Mouse (Mus musculus) heart, embryonic 10.5 days (tissue): ENCODE results near the gene Mrtfb. TPM values are rescaled to one million over a fixed set of nuclear protein-coding genes. Genes with fewer than 3 reads are reported as not detected.

Source experiments
- DNase-seq: peaks from one replicate; pipeline ENCODE4 v3.0.0-alpha.2; 2017; ENCODE audit warnings: low spot score
- H3K27ac ChIP-seq: fragments of 300-500 bp; sonication (generic); 2 replicates; pipeline ENCODE4 v1.5.1; 2016; ENCODE audit warnings: mild to moderate bottlenecking
- H3K27me3 ChIP-seq: fragments of 300-500 bp; sonication (generic); 2 replicates; pipeline ENCODE4 v1.6.1; 2016; ENCODE audit warnings: mild to moderate bottlenecking; ENCODE audit not compliant: poor library complexity, insufficient read depth, severe bottlenecking
- H3K36me3 ChIP-seq: fragments of 300-500 bp; sonication (generic); 2 replicates; pipeline ENCODE4 v1.6.1; 2016; ENCODE audit warnings: mild to moderate bottlenecking, moderate library complexity
- H3K4me1 ChIP-seq: fragments of 300-500 bp; sonication (generic); 2 replicates; pipeline ENCODE4 v1.6.1; 2016; ENCODE audit warnings: mild to moderate bottlenecking
- H3K4me3 ChIP-seq: fragments of 300-500 bp; sonication (generic); 2 replicates; pipeline ENCODE4 v1.5.1; 2016; ENCODE audit warnings: mild to moderate bottlenecking, moderate library complexity
- H3K9me3 ChIP-seq: fragments of 300-500 bp; sonication (generic); 2 replicates; pipeline ENCODE4 v1.6.1; 2016; ENCODE audit warnings: mild to moderate bottlenecking, moderate library complexity
- WGBS: fragments of 180-500 bp; shearing (Covaris S2); methylation state at CpG from one replicate; pipeline ENCODE4 v1.1.7; 2016; 5-methylcytosine and 5-hydroxymethylcytosine counted together
- polyA plus RNA-seq: library from polyadenylated mRNA; unstranded; fragments of >200 nt; fragmentation: Nextera tagmentation; extraction: Ambion mirVana; gene quantifications from 2 replicates; pipeline ENCODE4 v1.2.1, GENCODE M21; 2016

Mrtfb gene
- polyA plus RNA-seq, 1 experiment from 2014 or later, result 20.4 TPM

DNA sequence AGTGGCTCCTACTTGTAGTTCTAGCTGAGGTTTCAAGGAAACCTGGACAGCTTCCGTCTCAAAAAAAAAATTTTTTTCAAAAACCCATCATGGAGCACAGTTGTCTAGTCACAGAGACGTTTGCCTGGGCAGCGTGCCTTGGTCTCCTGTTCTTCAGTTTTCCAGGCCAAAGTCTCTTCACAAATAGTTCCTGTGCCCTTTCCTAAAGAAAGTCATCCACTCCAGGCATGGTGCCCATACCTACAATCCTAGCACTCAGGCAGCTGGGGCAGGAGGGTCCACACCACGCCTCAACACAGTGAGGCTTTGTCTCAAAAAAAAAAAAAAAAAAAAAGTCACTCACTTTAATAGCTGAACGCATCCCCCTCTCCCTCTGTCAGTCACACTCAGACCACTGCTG lies 106.9 kb downstream of the Mrtfb start:
- Histone ChIP-seq H3K9me3 (no peaks in the 10 kb centered on the region), H3K36me3 (no peaks in the 10 kb centered on the region), H3K27me3 (no peaks in the 10 kb centered on the region), H3K4me1 (peaks cover 72% of the 10 kb centered on the region), H3K4me3 (no peak overlapping the region), H3K27ac (0 out of 2 replicates have a peak overlapping the region, but pooled peaks have one; percentile 2)
- 68% methylated on average over 5 of the region's 5 CpGs for WGBS
- DNase-seq, result no peak

- WGBS, result 21% methylated on average over 3 of the region's 3 CpGs
- peak overlapping the region; percentile 65 for H3K27ac ChIP-seq
- no peak overlapping the region for H3K4me3 ChIP-seq
- no peak for DNase-seq
- H3K27me3 ChIP-seq, result no peaks in the 10 kb centered on the region
- H3K9me3 ChIP-seq, result no peaks in the 10 kb centered on the region
- peaks cover 62% of the 10 kb centered on the region for H3K4me1 ChIP-seq
- H3K36me3 ChIP-seq, result 0 out of 2 replicates have a peak, but pooled peaks cover under 1% of the 10 kb centered on the region
Measured at GRCm38 (mm10) chr16:13364145-13364544, 107.9 kb downstream of the Mrtfb start.

DNA sequence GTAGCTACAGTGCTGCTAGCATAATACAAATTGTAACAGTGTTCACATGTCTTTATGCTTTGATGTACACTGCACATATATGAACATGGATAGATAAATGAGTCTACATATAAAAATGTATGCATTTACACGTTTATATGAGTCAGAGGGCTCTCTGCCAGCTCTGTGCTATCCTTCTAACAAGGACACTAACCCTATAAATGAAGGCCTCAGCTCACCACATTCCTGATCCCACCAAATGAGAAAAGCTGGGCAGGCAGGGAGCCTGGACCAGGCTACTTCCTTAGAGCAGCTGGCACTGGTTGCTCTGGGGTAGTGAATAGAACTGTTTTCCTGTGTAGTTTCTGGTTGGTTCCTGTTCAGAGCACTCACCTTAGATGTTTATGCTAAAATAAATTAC lies 110.0 kb downstream of the Mrtfb start:
- Histone ChIP-seq H3K27ac (peak overlapping the region; percentile 24; the same call in 1 of the 2 replicates), H3K27me3 (no peaks in the 10 kb centered on the region), H3K9me3 (no peaks in the 10 kb centered on the region), H3K4me3 (no peak overlapping the region), H3K4me1 (peaks cover 55% of the 10 kb centered on the region), H3K36me3 (0 out of 2 replicates have a peak, but pooled peaks cover 3% of the 10 kb centered on the region)
- no peak for DNase-seq
- WGBS, result 56% methylated on average over 1 of the region's 1 CpGs

DNA sequence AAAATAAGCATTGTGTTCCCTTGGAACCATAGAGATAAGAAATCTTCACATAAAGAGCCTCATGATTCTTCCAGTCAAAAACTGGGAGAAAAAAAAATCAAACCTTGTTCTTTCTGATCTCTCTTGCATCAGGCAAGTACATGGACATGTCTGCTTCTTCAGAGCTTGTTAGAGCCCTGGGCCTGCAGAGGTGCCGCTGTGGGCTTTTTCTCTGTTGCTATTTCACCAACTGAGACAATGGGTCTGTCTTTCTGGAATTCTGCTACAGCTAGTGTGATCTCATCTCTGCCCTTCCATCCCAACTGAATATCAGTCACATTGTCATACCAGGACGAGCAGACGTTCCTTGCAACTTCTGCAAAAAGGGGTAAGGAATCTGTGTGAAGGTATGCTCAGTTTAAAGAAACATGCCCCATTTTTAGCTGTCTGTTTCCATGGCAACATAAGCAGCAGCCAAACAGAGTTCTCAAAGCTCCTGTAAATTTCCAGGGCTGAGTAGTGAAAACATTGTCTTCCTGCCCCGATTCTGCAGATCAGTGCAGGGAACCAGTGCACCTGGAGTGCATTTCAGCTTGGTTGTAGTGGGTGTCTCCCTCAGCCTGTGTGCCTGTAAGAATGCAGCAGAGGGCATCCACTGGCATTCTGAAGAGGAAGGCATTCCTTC lies 110.7 kb downstream of the Mrtfb start:
- Histone ChIP-seq H3K4me1 (peaks cover 56% of the 10 kb centered on the region), H3K9me3 (no peaks in the 10 kb centered on the region), H3K36me3 (0 out of 2 replicates have a peak, but pooled peaks cover 3% of the 10 kb centered on the region), H3K4me3 (no peak overlapping the region), H3K27ac (peak overlapping the region; percentile 24; the same call in 1 of the 2 replicates), H3K27me3 (no peaks in the 10 kb centered on the region)
- 27% methylated on average over 4 of the region's 4 CpGs for WGBS
- DNase-seq, result no peak

- no peaks in the 10 kb centered on the region for H3K9me3 ChIP-seq
- H3K27me3 ChIP-seq, result no peaks in the 10 kb centered on the region
- H3K36me3 ChIP-seq, result 0 out of 2 replicates have a peak, but pooled peaks cover 3% of the 10 kb centered on the region
- no peak for DNase-seq
- H3K4me3 ChIP-seq, result no peak overlapping the region
- peaks cover 53% of the 10 kb centered on the region for H3K4me1 ChIP-seq
- H3K27ac ChIP-seq, result 0 out of 2 replicates have a peak overlapping the region, but pooled peaks have one; percentile 24
- 68% methylated on average over 2 of the region's 2 CpGs for WGBS
Measured at GRCm38 (mm10) chr16:13367466-13367856, 111.2 kb downstream of the Mrtfb start.

GRCm38 (mm10) chr16:13368645-13369044 lies 112.4 kb downstream of the Mrtfb start:
- H3K36me3 ChIP-seq, result 0 out of 2 replicates have a peak, but pooled peaks cover 3% of the 10 kb centered on the region
- no peak overlapping the region for H3K4me3 ChIP-seq
- H3K4me1 ChIP-seq, result peaks cover 58% of the 10 kb centered on the region
- H3K9me3 ChIP-seq, result no peaks in the 10 kb centered on the region
- 80% methylated on average over 1 of the region's 1 CpGs for WGBS
- no peaks in the 10 kb centered on the region for H3K27me3 ChIP-seq
- no peak for DNase-seq
- H3K27ac ChIP-seq, result no peak overlapping the region

- DNase-seq, result peak; percentile 91
- H3K36me3 ChIP-seq, result 0 out of 2 replicates have a peak, but pooled peaks cover 3% of the 10 kb centered on the region
- H3K4me3 ChIP-seq, result peak overlapping the region; percentile 27
- WGBS, result 15% methylated on average over 11 of the region's 11 CpGs
- H3K27me3 ChIP-seq, result no peaks in the 10 kb centered on the region
- H3K4me1 ChIP-seq, result peaks cover 39% of the 10 kb centered on the region
- H3K9me3 ChIP-seq, result no peaks in the 10 kb centered on the region
- H3K27ac ChIP-seq, result peak overlapping the region; percentile 67
Measured at GRCm38 (mm10) chr16:13371740-13372287, 115.5 kb downstream of the Mrtfb start.

DNA sequence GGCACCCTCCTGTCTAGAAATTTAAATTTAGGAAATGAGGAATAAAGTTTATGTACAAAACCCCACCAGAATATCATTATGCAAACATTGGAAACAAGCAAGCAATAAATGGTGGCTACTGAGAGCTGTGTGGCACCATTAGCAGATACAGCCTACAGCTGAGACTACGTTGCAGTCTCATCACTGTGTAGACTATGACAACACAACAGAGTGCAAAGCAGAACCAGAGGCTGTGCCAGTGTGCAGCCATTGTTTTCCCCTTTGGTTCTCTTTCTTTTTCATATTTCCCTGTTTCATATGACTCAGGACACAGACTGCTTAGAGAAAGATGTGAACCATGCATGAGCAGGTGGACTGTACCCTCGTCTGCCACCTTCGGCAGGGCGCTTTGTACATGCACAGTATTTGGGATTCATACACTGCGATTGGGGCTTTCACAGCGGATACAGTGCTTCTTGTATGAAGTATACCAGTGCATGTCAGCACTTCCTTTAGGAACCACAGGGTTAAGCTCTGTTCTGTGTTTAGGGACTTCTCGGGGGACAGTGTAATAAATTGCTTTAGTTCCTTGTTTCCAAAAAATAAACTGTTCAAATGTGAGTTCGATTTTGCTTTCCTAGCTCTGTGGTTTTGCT lies 116.7 kb downstream of the Mrtfb start:
- H3K27me3 ChIP-seq, result no peaks in the 10 kb centered on the region
- 0 out of 2 replicates have a peak, but pooled peaks cover 3% of the 10 kb centered on the region for H3K36me3 ChIP-seq
- no peak for DNase-seq
- no peaks in the 10 kb centered on the region for H3K9me3 ChIP-seq
- WGBS, result 88% methylated on average over 8 of the region's 8 CpGs
- H3K27ac ChIP-seq, result no peak overlapping the region
- no peak overlapping the region for H3K4me3 ChIP-seq
- peaks cover 36% of the 10 kb centered on the region for H3K4me1 ChIP-seq

DNA sequence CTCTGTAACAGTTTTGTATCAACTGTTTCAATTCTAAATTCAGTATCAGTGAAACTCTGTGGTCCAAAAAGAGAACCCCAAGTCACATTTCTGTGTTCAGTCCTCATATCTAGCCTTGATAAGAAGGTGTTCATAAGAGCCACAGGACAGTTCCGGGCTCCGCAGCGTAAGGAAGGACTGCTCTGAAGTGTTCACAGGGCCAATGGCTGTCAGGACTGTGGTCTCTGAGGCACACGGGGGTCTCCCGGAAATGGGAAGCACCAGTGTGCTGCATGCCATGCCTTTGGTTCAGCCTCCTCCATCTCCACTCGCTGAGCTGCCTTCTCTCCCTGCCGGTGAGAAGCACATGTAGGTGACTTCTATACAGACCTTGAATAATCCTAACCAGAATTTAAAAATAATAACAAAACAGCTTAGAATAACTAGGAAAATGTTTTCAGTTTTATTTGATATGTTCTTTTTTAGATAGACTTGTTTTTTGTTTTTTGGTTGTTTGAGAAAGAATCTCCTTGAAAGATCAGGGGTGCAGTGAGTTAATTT lies 120.7 kb downstream of the Mrtfb start:
- no peaks in the 10 kb centered on the region for H3K9me3 ChIP-seq
- H3K4me1 ChIP-seq, result peaks cover 35% of the 10 kb centered on the region
- H3K27ac ChIP-seq, result peak overlapping the region; percentile 56
- 29% methylated on average over 7 of the region's 7 CpGs for WGBS
- no peak for DNase-seq
- H3K27me3 ChIP-seq, result no peaks in the 10 kb centered on the region
- peak overlapping the region; percentile 6; the same call in 1 of the 2 replicates for H3K4me3 ChIP-seq
- H3K36me3 ChIP-seq, result no peaks in the 10 kb centered on the region

GRCm38 (mm10) chr16:13378157-13378556 lies 121.9 kb downstream of the Mrtfb start:
- no peak for DNase-seq
- no peaks in the 10 kb centered on the region for H3K9me3 ChIP-seq
- no peak overlapping the region for H3K4me3 ChIP-seq
- no peak overlapping the region for H3K27ac ChIP-seq
- H3K36me3 ChIP-seq, result 0 out of 2 replicates have a peak, but pooled peaks cover 3% of the 10 kb centered on the region
- peaks cover 30% of the 10 kb centered on the region for H3K4me1 ChIP-seq
- no peaks in the 10 kb centered on the region for H3K27me3 ChIP-seq
- 86% methylated on average over 5 of the region's 5 CpGs for WGBS

DNA sequence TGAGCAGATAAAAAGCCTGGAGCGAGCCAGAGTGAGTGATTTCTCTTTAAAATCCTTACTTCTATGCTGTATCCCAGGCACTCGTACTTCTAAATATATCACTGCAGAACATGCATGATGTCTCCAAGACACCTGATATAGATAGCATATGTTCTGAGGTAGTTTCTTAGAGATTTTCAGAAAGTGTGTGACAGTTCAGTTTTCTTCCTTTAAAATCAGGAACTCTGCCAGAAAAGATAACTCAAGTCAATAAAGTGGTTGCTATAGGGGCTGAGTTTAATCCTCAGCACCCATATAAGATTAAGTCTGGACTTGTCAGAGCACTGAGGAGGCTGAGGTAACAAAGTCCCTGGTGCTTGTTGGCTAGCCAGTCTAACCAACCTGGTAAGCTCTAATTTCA lies 123.6 kb downstream of the Mrtfb start:
- Histone ChIP-seq H3K27me3 (no peaks in the 10 kb centered on the region), H3K9me3 (no peaks in the 10 kb centered on the region), H3K4me1 (peaks cover 25% of the 10 kb centered on the region), H3K27ac (no peak overlapping the region), H3K4me3 (no peak overlapping the region), H3K36me3 (peaks cover 19% of the 10 kb centered on the region)
- 48% methylated on average over 2 of the region's 2 CpGs for WGBS
- no peak for DNase-seq

GRCm38 (mm10) chr16:13381771-13382170 lies 125.5 kb downstream of the Mrtfb start:
- no peak for DNase-seq
- Histone ChIP-seq H3K4me3 (no peak overlapping the region), H3K9me3 (no peaks in the 10 kb centered on the region), H3K4me1 (peaks cover 16% of the 10 kb centered on the region; the same call in 1 of the 2 replicates), H3K36me3 (peaks cover 37% of the 10 kb centered on the region), H3K27ac (no peak overlapping the region), H3K27me3 (no peaks in the 10 kb centered on the region)
- 87% methylated on average over 2 of the region's 2 CpGs for WGBS

DNA sequence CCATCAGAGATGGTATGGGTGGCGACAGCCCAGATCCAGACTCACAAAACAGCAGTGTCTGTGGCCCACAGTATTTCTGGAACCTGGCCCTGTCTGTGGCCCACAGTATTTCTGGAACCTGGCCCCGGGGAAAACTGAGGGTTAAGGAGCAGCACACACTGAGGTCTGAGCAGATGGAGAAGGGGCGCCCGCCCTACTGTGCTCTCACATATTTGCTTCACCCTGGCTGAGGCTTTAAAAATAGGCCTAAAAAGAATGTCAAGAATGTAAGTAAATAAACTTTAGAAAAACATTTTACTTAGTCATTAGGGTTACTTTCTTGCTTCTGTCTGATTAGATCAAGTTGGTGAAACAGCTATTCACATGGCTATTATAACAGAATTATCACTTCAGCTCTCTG lies 131.0 kb downstream of the Mrtfb start:
- H3K9me3 ChIP-seq, result no peaks in the 10 kb centered on the region
- 71% methylated on average over 4 of the region's 4 CpGs for WGBS
- peaks cover 66% of the 10 kb centered on the region for H3K36me3 ChIP-seq
- no peaks in the 10 kb centered on the region for H3K27me3 ChIP-seq
- peak; percentile 27 for DNase-seq
- no peak overlapping the region for H3K4me3 ChIP-seq
- H3K4me1 ChIP-seq, result no peaks in the 10 kb centered on the region
- H3K27ac ChIP-seq, result no peak overlapping the region; the same call in 1 of the 2 replicates
